Mouse (Mus musculus): Measurements from ENCODE around the gene Usp31.

DNA sequence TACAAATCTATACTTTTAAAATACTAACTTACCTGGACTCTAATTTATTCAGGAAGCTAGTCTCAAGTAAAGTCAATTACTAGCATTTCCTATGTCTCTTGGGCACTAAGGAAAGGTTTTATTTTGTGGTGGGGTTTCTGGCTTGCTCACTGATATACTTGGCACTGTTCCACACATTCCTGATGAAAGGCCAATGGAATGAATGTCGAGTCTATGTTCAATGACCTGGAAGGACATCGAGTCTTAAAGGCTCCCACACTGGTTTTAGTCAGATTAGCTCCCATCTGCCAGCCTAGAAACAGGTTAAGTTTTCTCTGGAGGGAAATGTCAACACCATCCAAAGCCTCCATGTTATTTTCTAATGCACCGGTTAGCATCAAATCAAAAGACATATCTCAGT, 72.8 kb downstream of the Usp31 start:
- no peak for TF ChIP-seq TCF12 (IDR thresholded peaks at IDR 0.05; ENCODE audit: low read depth, low read length)
- TF ChIP-seq POLR2A (IDR thresholded peaks at IDR 0.05; ENCODE audit: control insufficient read depth in 1 of 2, insufficient read depth in 1 of 2, low read depth in 1 of 2, low read length in 2 of 2, poor library complexity in 1 of 2), result no peak
- no peak for TF ChIP-seq UBTF (IDR thresholded peaks at IDR 0.05; ENCODE audit: borderline replicate concordance, insufficient read depth, low read depth, low read length)
- no peak for TF ChIP-seq KAT2A (conservative IDR thresholded peaks at IDR 0.05; ENCODE audit: low read depth, low read length)
- no peak for TF ChIP-seq EP300 (IDR thresholded peaks at IDR 0.05; ENCODE audit: low read depth in 1 of 2, low read length in 2 of 2)
- no peak for TF ChIP-seq CTCF (IDR thresholded peaks at IDR 0.05 in 2 of 3, conservative IDR thresholded peaks at IDR 0.05 in 1 of 3; ENCODE audit: control insufficient read depth in 1 of 3, insufficient read depth in 1 of 3, low read depth in 2 of 3, low read length in 3 of 3, poor library complexity in 1 of 3, severe bottlenecking in 1 of 3)
- TF ChIP-seq BHLHE40 (IDR thresholded peaks at IDR 0.05; ENCODE audit: borderline replicate concordance, low read depth, low read length), result no peak
- TF ChIP-seq CHD2 (IDR thresholded peaks at IDR 0.05; ENCODE audit: low read length), result no peak
- no peak for TF ChIP-seq CHD1 (IDR thresholded peaks at IDR 0.05; ENCODE audit: low read depth, low read length)
- TF ChIP-seq TBP (IDR thresholded peaks at IDR 0.05; ENCODE audit: low read depth, low read length), result no peak
- no peak for TF ChIP-seq GABPA (IDR thresholded peaks at IDR 0.05; ENCODE audit: low read depth, low read length)
- no peak for TF ChIP-seq JUND (IDR thresholded peaks at IDR 0.05; ENCODE audit: low read depth, low read length)
- TF ChIP-seq NELFE (IDR thresholded peaks at IDR 0.05; ENCODE audit: low read depth, low read length), result no peak
- TF ChIP-seq USF2 (IDR thresholded peaks at IDR 0.05; ENCODE audit: borderline replicate concordance in 1 of 2, insufficient read depth in 1 of 2, low read depth in 1 of 2, low read length in 2 of 2), result no peak

Data from MEL (cell line).